Mouse (Mus musculus): ENCODE measurements at regions not wholly inside any gene's neighbourhood (a gene's known extent, or its start where the extent isn't known, plus 50 kb on each side); places are given as distances from the start of the nearest gene placed in this dataset.

DNA sequence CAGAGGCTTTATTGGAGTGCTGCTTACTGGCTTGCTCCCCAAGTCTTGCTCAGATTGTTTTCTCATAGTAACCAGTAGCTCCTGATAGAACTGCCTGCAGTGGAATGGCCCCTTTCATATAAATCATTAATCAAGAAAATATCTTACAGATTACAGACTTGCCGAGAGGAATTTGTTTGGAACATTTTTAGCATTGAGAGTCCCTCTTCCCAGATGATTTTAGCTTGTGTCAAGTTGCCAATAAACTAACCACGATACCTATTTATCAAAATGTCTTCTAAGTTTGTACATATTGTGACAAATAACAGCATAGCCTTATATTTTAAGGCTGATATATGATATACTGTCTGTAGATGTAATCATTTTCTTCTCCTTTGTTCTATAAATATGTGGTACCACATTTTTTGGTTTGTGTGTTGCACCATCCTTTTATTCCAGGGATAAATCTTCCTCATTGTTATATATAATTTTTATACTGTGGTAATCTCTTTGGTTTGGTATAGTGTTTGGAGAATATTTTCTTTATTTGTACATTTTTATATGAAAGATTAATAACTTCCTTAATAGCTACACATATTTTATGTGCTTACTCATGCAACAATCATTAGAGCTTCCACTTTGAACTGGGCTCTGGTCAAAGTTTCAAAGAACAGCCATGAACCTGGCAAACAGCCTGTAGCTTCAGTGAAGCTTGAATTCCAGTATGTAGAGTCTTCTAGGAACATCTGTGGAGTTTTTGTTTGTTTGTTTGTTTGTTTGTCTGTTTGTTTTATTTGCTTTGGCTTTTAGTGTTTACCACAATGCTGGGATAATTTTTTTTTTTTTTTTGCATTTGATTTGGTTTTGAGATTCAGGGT, 153.1 kb upstream of the Marcks start:
- DNase-seq (ENCODE audit: extremely low read depth): no peak
- no peaks in the 10 kb centered on the region for H3K79me2 ChIP-seq (replicated peaks; ENCODE audit: control insufficient read depth, extremely low read depth, insufficient read depth, poor library complexity, severe bottlenecking)
- no peaks in the 10 kb centered on the region for H3K36me3 ChIP-seq (replicated peaks in 1 of 2; ENCODE audit: control insufficient read depth in 1 of 2, insufficient read depth in 1 of 2, low read length in 1 of 2)
- TF ChIP-seq USF2 (conservative IDR thresholded peaks at IDR 0.05; ENCODE audit: low read depth, low read length) (no peak), GABPA (IDR thresholded peaks at IDR 0.05; ENCODE audit: insufficient replicate concordance, low read depth, low read length) (no peak), USF1 (IDR thresholded peaks at IDR 0.05; ENCODE audit: low read depth, low read length) (no peak), CTCF (conservative IDR thresholded peaks at IDR 0.05 in 1 of 2, IDR thresholded peaks at IDR 0.05 in 1 of 2; ENCODE audit: low read depth in 2 of 2, low read length in 2 of 2) (no peak), IRF4 (IDR thresholded peaks at IDR 0.05; ENCODE audit: low read depth, low read length) (no peak), ETS1 (conservative IDR thresholded peaks at IDR 0.05; ENCODE audit: low read depth, low read length) (no peak), TBP (conservative IDR thresholded peaks at IDR 0.05; ENCODE audit: low read depth, low read length) (no peak), MYC (IDR thresholded peaks at IDR 0.05; ENCODE audit: low read depth, low read length) (no peak), TCF12 (IDR thresholded peaks at IDR 0.05; ENCODE audit: low read depth, low read length) (no peak), JUND (conservative IDR thresholded peaks at IDR 0.05; ENCODE audit: low read depth, low read length) (no peak), ZKSCAN1 (IDR thresholded peaks at IDR 0.05; ENCODE audit: borderline replicate concordance, low read depth, low read length) (no peak), CHD1 (IDR thresholded peaks at IDR 0.05; ENCODE audit: low read depth, low read length) (no peak), MAFK (IDR thresholded peaks at IDR 0.05; ENCODE audit: insufficient replicate concordance, low read length) (no peak), NRF1 (IDR thresholded peaks at IDR 0.05; ENCODE audit: low read depth, low read length) (no peak), ZC3H11A (IDR thresholded peaks at IDR 0.05; ENCODE audit: low read depth, low read length) (no peak), KAT2A (IDR thresholded peaks at IDR 0.05; ENCODE audit: insufficient replicate concordance, low read length) (no peak), MXI1 (IDR thresholded peaks at IDR 0.05; ENCODE audit: low read depth, low read length) (no peak)
- H3K27me3 ChIP-seq (replicated peaks): no peaks in the 10 kb centered on the region
- no peak overlapping the region for H3K9ac ChIP-seq (ENCODE audit: insufficient read depth, low read depth)
- dilution Hi-C loops (cut with MboI; ENCODE audit: extremely low pct_ligation_motif_present, extremely low pct_unique_long_range_greater_than_20kb, low sequenced_read_pairs) (no loop called here), in situ Hi-C loops (cut with MboI; ENCODE audit: low pct_ligation_motif_present, low pct_unique_long_range_greater_than_20kb, low sequenced_read_pairs) (no loop called here)
- no peak overlapping the region for H3K4me3 ChIP-seq (replicated peaks in 1 of 3; ENCODE audit: low read depth in 2 of 3, low read length in 2 of 3, poor library complexity in 1 of 3)
- H3K27ac ChIP-seq (ENCODE audit: insufficient read depth, low read depth): no peak overlapping the region
- peaks cover 8 to 12% of the 10 kb centered on the region in 2 experiments for H3K4me1 ChIP-seq (ENCODE audit: control insufficient read depth in 1 of 2, insufficient read depth in 2 of 2)
- H3K4me2 ChIP-seq (ENCODE audit: insufficient read depth, low read depth, poor library complexity, severe bottlenecking): no peak overlapping the region
- no peaks in the 10 kb centered on the region for H3K9me3 ChIP-seq (replicated peaks; ENCODE audit: low read length)

DNA sequence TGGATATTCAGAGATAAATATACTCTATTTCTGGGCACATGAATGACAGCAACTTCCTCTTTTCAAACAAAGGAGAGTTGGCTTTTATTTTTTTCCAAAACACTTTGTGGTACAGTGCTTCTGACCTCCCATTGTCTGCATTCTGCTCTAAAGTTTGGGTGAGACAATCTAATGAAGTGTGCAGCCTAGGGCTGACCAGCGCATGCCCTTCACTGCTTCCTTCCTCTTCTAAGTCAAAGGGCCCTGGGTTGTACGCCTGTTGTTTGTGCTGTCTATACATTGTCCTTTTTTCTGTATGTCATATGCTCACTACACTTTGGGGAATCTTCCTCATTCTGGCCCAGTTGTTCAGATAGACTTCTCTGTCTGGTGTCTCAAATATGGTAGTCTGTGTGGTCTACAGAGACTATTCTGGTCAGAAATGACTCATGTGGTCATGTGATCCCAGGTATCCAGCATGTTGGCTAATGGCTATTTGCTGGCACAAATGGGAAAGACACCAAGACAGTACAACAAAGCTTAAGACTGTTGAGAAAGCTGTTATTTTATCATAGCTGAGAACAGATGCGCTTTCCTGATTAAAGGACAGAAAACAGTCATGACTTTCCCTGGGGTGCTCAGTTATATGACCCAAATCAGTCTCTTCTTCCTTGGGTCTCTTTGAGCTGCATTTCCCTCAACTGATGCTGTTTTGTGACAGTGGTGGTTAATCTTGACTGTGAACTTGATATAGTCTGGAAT, 151.4 kb upstream of the Marcks start:
- H3K36me3 ChIP-seq (replicated peaks in 1 of 2; ENCODE audit: control insufficient read depth in 1 of 2, insufficient read depth in 1 of 2, low read length in 1 of 2): no peaks in the 10 kb centered on the region
- DNase-seq (ENCODE audit: extremely low read depth): peak; percentile 26
- H3K27me3 ChIP-seq (replicated peaks): no peaks in the 10 kb centered on the region
- in situ Hi-C loops (cut with MboI; ENCODE audit: low pct_ligation_motif_present, low pct_unique_long_range_greater_than_20kb, low sequenced_read_pairs): no loop called here
- no peak overlapping the region for H3K9ac ChIP-seq (ENCODE audit: insufficient read depth, low read depth)
- no peak overlapping the region for H3K4me3 ChIP-seq (replicated peaks in 1 of 3; ENCODE audit: low read depth in 2 of 3, low read length in 2 of 3, poor library complexity in 1 of 3)
- dilution Hi-C loops (cut with MboI; ENCODE audit: extremely low pct_ligation_motif_present, extremely low pct_unique_long_range_greater_than_20kb, low sequenced_read_pairs): no loop called here
- H3K9me3 ChIP-seq (replicated peaks; ENCODE audit: low read length): no peaks in the 10 kb centered on the region
- H3K4me2 ChIP-seq (ENCODE audit: insufficient read depth, low read depth, poor library complexity, severe bottlenecking): no peak overlapping the region
- no peak overlapping the region for H3K27ac ChIP-seq (ENCODE audit: insufficient read depth, low read depth)
- no peaks in the 10 kb centered on the region for H3K79me2 ChIP-seq (replicated peaks; ENCODE audit: control insufficient read depth, extremely low read depth, insufficient read depth, poor library complexity, severe bottlenecking)
- H3K4me1 ChIP-seq (ENCODE audit: control insufficient read depth in 1 of 2, insufficient read depth in 2 of 2): peaks cover 8 to 12% of the 10 kb centered on the region in 2 experiments
- TF ChIP-seq ZC3H11A (IDR thresholded peaks at IDR 0.05; ENCODE audit: low read depth, low read length) (no peak), E2F4 (IDR thresholded peaks at IDR 0.05; ENCODE audit: insufficient replicate concordance, low read depth, low read length) (no peak), IRF4 (IDR thresholded peaks at IDR 0.05; ENCODE audit: low read depth, low read length) (0 out of 2 replicates have a peak, but pooled peaks have one; percentile 41), MAX (IDR thresholded peaks at IDR 0.05; ENCODE audit: low read length) (no peak), SMC3 (IDR thresholded peaks at IDR 0.05; ENCODE audit: low read depth, low read length) (no peak), ZNF384 (IDR thresholded peaks at IDR 0.05; ENCODE audit: low read depth, low read length) (0 out of 2 replicates have a peak, but pooled peaks have one; percentile 8), SIN3A (IDR thresholded peaks at IDR 0.05; ENCODE audit: low read length) (no peak), MAZ (IDR thresholded peaks at IDR 0.05; ENCODE audit: low read depth, low read length) (no peak), CHD1 (IDR thresholded peaks at IDR 0.05; ENCODE audit: low read depth, low read length) (no peak), MAFK (IDR thresholded peaks at IDR 0.05; ENCODE audit: insufficient replicate concordance, low read length) (no peak), JUND (conservative IDR thresholded peaks at IDR 0.05; ENCODE audit: low read depth, low read length) (0 out of 2 replicates have a peak, but pooled peaks have one; percentile 28), POLR2A (IDR thresholded peaks at IDR 0.05; ENCODE audit: low read depth, low read length) (no peak), MYC (IDR thresholded peaks at IDR 0.05; ENCODE audit: low read depth, low read length) (no peak), USF2 (conservative IDR thresholded peaks at IDR 0.05; ENCODE audit: low read depth, low read length) (peak; percentile 46; the same call in 1 of the 2 replicates), MXI1 (IDR thresholded peaks at IDR 0.05; ENCODE audit: low read depth, low read length) (no peak), TCF12 (IDR thresholded peaks at IDR 0.05; ENCODE audit: low read depth, low read length) (no peak), EP300 (IDR thresholded peaks at IDR 0.05; ENCODE audit: low read length) (peak; percentile 44; the same call in 1 of the 2 replicates), UBTF (IDR thresholded peaks at IDR 0.05; ENCODE audit: low read depth, low read length) (no peak), BHLHE40 (IDR thresholded peaks at IDR 0.05; ENCODE audit: low read depth, low read length) (peak; percentile 54), PAX5 (IDR thresholded peaks at IDR 0.05; ENCODE audit: low read length) (no peak), KAT2A (IDR thresholded peaks at IDR 0.05; ENCODE audit: insufficient replicate concordance, low read length) (no peak)

Data from CH12.LX (cell line).